Mouse (Mus musculus) embryonic facial prominence, embryonic 11.5 days (tissue): Measurements from ENCODE around the gene Neurod1. TPM values are rescaled to one million over a fixed set of nuclear protein-coding genes. Genes with fewer than 3 reads are reported as not detected.

Source experiments
- ATAC-seq: fragments of 200-750 bp; cut with Nextera tagmentation; replicated peaks from 2 replicates; pipeline ENCODE4 v1.8.0; 2017; ENCODE audit warnings: low read depth; ENCODE audit not compliant: insufficient number of reproducible peaks, low FRiP score, low TSS enrichment
- DNase-seq: peaks from one replicate; pipeline ENCODE4 v3.0.0-alpha.2; 2015; ENCODE audit warnings: low spot score
- H3K27ac ChIP-seq: fragments of 300-500 bp; sonication (generic); replicated peaks from 2 replicates; pipeline ENCODE4 v1.5.1; 2014; ENCODE audit warnings: mild to moderate bottlenecking, low read depth, low read length, control low read depth
- H3K27me3 ChIP-seq: fragments of 300-500 bp; sonication (generic); 2 replicates; pipeline ENCODE4 v1.6.1; 2014; ENCODE audit warnings: mild to moderate bottlenecking, low read length, moderate library complexity, mixed read lengths; ENCODE audit not compliant: control insufficient read depth, insufficient read depth
- H3K36me3 ChIP-seq: fragments of 300-500 bp; sonication (generic); replicated peaks from 2 replicates; pipeline ENCODE4 v1.6.1; 2014; ENCODE audit warnings: low read depth, mild to moderate bottlenecking, low read length, moderate library complexity, mixed read lengths; ENCODE audit not compliant: control insufficient read depth, insufficient read depth
- H3K4me1 ChIP-seq: fragments of 300-500 bp; sonication (generic); 2 replicates; pipeline ENCODE4 v1.6.1; 2014; ENCODE audit warnings: low read length, mixed read lengths; ENCODE audit not compliant: control insufficient read depth, insufficient read depth
- H3K4me2 ChIP-seq: fragments of 300-500 bp; sonication (generic); 2 replicates; pipeline ENCODE4 v1.6.1; 2014; ENCODE audit warnings: low read depth, mild to moderate bottlenecking, control low read depth, low read length, moderate library complexity
- H3K4me3 ChIP-seq: fragments of 300-500 bp; sonication (generic); 2 replicates; pipeline ENCODE4 v1.5.1; 2014; ENCODE audit warnings: low read depth, low read length, control low read depth
- H3K9ac ChIP-seq: fragments of 300-500 bp; sonication (generic); replicated peaks from 2 replicates; pipeline ENCODE4 v1.6.1; 2014; ENCODE audit warnings: mild to moderate bottlenecking, control low read depth, low read length
- H3K9me3 ChIP-seq: fragments of 300-500 bp; sonication (generic); replicated peaks from 2 replicates; pipeline ENCODE4 v1.6.1; 2016; ENCODE audit warnings: mild to moderate bottlenecking, low read length, inconsistent platforms, mixed read lengths; ENCODE audit not compliant: control insufficient read depth
- WGBS: fragments of 180-500 bp; shearing (Covaris S2); extraction: QIAGEN DNeasy Blood & Tissue Kit; methylation state at CpG from one replicate; pipeline ENCODE4 v1.1.7; 2014; 5-methylcytosine and 5-hydroxymethylcytosine counted together
- polyA plus RNA-seq: library from polyadenylated mRNA; unstranded; fragments of >200 nt; fragmentation: Nextera tagmentation; extraction: Ambion mirVana; gene quantifications from 2 replicates; pipeline ENCODE4 v1.2.1, GENCODE M21; 2014

Neurod1 gene
- polyA plus RNA-seq = 23.6 and 28.1 TPM in 2 replicates

DNA sequence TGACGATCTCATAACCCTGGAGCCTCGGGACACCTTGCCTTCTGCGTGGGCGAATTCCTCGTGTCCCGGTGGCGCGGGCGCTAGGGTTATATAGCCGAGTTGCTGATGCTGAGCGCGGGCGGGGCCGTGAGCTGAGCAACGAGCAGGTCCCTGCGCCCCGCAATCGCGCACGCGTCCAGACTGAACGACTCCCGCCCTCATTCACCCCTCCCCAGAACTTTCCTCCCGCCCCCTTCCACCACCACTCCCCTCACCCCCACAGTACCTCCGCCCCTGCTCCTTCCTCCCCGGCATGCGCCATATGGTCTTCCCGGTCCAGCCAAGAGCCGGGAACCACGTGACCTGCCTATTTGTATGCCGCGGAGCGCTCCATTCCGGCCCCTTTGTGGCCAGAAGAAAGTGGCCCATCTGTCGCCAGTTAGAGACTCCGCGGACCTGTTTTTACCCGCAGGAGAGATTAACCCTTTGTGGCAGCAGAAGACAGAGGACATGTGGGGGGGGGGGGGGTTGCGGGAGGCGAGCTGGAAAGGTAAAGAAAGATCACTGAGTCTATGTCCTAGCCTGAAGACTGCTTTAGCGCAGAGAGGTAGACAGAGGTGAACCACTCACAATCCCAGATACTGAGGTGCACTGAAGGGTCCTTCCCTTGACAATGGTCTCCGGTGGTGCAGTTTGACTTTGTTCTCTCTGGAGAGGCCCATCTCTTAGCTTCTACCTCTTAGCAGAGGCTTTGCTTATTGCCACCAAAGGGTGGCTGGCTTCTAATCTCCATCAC, at the start of gene Neurod1, which contains the start of gene Cerkl:
Gene Neurod1, minus strand, starts transcription at position 177 of the 775 bp plus-strand sequence.
Gene Cerkl, minus strand, starts transcription at position 211 of the 775 bp plus-strand sequence.
- peaks cover 2% of the 10 kb centered on the region; the same call in 1 of the 2 replicates for H3K4me1 ChIP-seq

DNA sequence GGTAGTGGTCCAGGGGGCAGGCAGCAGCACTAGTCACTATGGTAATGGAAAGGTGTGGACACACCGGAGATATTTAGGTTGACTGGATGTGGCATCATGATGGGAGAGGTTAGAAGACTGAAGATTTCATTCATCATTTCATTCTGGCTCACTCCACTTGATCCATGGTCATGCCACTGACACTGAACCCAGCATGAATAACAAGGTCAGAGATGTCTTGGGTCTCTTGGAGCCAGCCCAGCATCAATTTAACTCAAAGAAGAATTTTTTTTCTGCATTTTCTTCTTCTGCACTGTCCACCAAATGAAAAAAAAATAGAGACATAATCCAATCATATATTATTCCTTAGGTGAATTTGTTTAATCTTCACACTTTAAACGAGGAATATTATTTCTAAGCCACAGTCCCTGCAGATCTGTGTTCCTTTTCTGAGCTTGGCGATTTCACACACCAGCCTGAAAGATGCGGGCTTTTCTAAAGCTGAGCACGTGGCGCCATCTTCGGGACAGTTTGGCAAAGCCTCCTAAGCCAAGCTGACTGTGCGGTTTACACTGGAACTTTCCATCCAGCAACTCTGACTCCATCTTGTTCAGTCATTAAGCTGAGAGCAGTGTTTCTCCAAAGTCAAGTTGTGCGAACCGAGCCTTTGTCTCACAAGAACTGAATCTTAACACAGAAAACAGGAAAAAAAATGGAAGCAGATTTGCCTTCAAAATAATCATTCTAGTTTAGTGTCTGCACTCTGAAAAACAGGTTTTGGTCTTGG, 42.6 kb upstream of the Neurod1 start:
- ATAC-seq (peak; percentile 39; the same call in 1 of the 2 replicates), DNase-seq (peak; percentile 90)
- WGBS = 26% methylated on average over 10 of the region's 10 CpGs
- no peak overlapping the region for H3K9ac ChIP-seq
- no peaks in the 10 kb centered on the region for H3K36me3 ChIP-seq
- no peaks in the 10 kb centered on the region for H3K4me1 ChIP-seq
- no peak overlapping the region for H3K27ac ChIP-seq
- H3K4me2 ChIP-seq = no peak overlapping the region
- no peaks in the 10 kb centered on the region for H3K9me3 ChIP-seq
- H3K27me3 ChIP-seq = no peaks in the 10 kb centered on the region
- H3K4me3 ChIP-seq = no peak overlapping the region

More for the DNA sequence above, at the start of gene Neurod1, which contains the start of gene Cerkl:
- peaks cover 63% of the 10 kb centered on the region for H3K27me3 ChIP-seq
- H3K4me2 ChIP-seq = peak within 1 kb of the TSS; percentile 51
- WGBS = under 1% methylated on average over 40 of the region's 42 CpGs
- ATAC-seq (peak; percentile 84), DNase-seq (peak; percentile 79)
- no peak within 1 kb of the TSS for H3K9ac ChIP-seq
- H3K4me3 ChIP-seq = peak within 1 kb of the TSS; percentile 22
- H3K27ac ChIP-seq = no peak within 1 kb of the TSS
- H3K9me3 ChIP-seq = no peaks in the 10 kb centered on the region
- no peaks in the 10 kb centered on the region for H3K36me3 ChIP-seq

DNA sequence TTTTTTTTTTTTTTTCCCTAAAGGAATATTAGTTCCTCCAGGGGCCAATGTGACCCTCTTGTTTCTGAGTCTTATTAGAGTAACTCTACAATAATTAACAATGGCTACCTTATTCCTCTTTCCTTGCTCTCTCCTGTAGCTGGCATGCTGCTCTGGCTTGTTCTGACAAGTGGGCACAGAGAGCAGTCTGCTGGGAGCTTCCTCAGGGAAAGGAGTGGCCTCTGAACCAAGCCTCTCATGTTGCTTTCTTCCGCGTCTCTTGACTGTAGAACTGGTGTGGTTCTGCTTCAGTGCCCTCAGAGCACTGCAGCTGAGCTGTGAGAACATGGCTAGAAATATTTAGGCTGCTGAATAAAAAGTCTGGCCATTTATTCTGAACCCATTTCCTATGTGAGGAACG, 28.6 kb upstream of the Neurod1 start:
- ATAC-seq = no peak

DNA sequence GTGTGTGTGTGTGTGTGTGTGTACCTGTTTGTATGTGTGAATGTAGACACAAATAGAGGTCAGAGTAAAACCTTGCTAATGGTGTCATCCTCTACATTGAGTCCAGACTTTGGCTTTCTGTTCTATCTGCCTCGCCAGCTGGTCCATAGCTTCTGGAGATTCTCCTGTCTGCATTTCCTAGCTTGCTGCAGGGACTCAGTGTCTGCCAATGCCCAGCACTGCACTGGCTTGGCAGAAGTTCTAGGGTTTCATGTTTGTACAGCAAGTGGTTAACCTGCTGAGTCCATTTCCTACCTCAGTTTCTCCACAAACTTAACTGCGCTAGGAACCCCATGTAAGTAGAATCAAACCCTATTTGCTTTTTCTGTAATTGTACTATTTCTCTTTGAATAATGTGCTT, 26.0 kb upstream of the Neurod1 start:
- no peaks in the 10 kb centered on the region for H3K9me3 ChIP-seq
- no peak overlapping the region for H3K27ac ChIP-seq
- H3K4me3 ChIP-seq = no peak overlapping the region
- DNase-seq = no peak
- WGBS = 94% methylated on average over 2 of the region's 2 CpGs
- no peaks in the 10 kb centered on the region for H3K36me3 ChIP-seq
- H3K27me3 ChIP-seq = no peaks in the 10 kb centered on the region
- H3K9ac ChIP-seq = no peak overlapping the region
- ATAC-seq = no peak
- H3K4me1 ChIP-seq = no peaks in the 10 kb centered on the region
- no peak overlapping the region for H3K4me2 ChIP-seq

More for the DNA sequence above, 28.6 kb upstream of the Neurod1 start:
- WGBS = 50% methylated on average over 3 of the region's 3 CpGs
- no peak for DNase-seq
- Histone ChIP-seq H3K4me1 (no peaks in the 10 kb centered on the region), H3K27me3 (no peaks in the 10 kb centered on the region), H3K36me3 (no peaks in the 10 kb centered on the region), H3K4me2 (no peak overlapping the region), H3K9ac (no peak overlapping the region), H3K9me3 (no peaks in the 10 kb centered on the region), H3K4me3 (no peak overlapping the region), H3K27ac (no peak overlapping the region)

DNA sequence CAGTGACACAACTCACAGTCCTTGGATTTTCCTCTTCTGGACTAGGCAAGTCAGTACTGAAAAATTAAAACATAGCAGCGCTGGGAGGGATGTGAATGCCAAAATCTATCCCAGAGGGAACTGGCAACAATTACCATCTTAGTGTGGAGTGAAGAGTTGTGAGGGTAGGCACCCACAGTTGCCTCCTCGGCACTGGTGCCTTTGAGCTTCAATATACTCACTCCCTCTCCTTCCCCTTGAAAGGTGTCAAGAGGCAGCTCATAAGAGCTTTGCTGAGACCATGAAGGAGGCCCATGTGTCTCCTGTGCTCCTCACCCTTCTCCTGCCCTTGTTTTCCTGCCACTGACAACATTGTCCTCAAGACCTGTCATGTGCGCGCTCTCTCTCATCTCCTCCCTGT, 5.9 kb upstream of the Neurod1 start:
- Histone ChIP-seq H3K27ac (no peak overlapping the region), H3K9ac (no peak overlapping the region), H3K4me2 (no peak overlapping the region), H3K9me3 (no peaks in the 10 kb centered on the region), H3K4me1 (no peaks in the 10 kb centered on the region; the same call in 1 of the 2 replicates), H3K36me3 (no peaks in the 10 kb centered on the region), H3K4me3 (no peak overlapping the region), H3K27me3 (peaks cover 33% of the 10 kb centered on the region)
- 85% methylated on average over 4 of the region's 4 CpGs for WGBS
- DNase-seq = no peak
- ATAC-seq = no peak

DNA sequence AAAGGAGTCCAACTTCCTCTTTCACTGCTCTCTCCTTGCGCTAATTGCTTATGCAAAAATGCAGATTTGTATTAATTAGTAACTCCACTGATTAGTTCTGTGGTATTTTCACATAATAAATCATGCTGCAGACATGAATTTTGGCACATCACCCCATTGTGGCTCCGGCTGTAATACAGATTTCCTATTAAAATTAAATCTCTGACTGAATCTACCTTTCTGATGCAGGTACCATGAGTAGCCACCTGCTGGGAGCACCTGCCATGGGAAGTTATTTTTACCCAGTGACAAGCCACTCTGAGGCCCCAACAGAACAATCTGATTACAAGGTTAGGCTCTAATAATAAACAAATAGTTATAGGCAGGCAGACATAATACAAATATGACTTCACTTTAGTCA, 5.3 kb upstream of the Neurod1 start:
- peaks cover 39% of the 10 kb centered on the region for H3K27me3 ChIP-seq
- H3K27ac ChIP-seq = no peak overlapping the region
- no peaks in the 10 kb centered on the region for H3K9me3 ChIP-seq
- ATAC-seq (no peak), DNase-seq (no peak)
- no peak overlapping the region for H3K4me2 ChIP-seq
- H3K9ac ChIP-seq = no peak overlapping the region
- peaks cover 2% of the 10 kb centered on the region; the same call in 1 of the 2 replicates for H3K4me1 ChIP-seq
- WGBS = 85% methylated on average over 2 of the region's 2 CpGs
- H3K4me3 ChIP-seq = no peak overlapping the region
- H3K36me3 ChIP-seq = no peaks in the 10 kb centered on the region

DNA sequence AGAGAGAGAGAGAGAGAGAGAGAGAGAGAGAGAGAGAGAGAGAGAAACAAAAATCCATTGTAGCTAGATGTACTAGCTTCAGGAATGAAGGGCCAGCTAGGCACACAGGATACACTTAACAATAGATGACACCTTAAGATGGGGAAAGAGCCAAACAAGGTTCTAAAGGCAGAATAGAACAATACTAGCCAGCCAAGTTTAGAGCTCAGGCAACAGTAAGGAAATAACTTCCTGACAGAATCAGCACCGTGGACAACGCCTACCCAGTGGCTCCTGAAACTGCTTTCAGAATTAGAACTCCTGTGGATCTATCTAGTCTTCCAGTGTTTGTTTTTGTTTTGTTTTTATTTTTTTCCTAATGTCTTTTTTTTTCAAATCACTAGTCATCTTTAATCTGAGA, 4.0 kb upstream of the Neurod1 start:
- Histone ChIP-seq H3K4me2 (no peak overlapping the region), H3K9me3 (no peaks in the 10 kb centered on the region), H3K27ac (no peak overlapping the region), H3K4me1 (peaks cover 2% of the 10 kb centered on the region; the same call in 1 of the 2 replicates), H3K4me3 (no peak overlapping the region), H3K9ac (no peak overlapping the region), H3K27me3 (peaks cover 51% of the 10 kb centered on the region), H3K36me3 (no peaks in the 10 kb centered on the region)
- DNase-seq = peak; percentile 77
- 2% methylated on average over 2 of the region's 2 CpGs for WGBS
- ATAC-seq = no peak

DNA sequence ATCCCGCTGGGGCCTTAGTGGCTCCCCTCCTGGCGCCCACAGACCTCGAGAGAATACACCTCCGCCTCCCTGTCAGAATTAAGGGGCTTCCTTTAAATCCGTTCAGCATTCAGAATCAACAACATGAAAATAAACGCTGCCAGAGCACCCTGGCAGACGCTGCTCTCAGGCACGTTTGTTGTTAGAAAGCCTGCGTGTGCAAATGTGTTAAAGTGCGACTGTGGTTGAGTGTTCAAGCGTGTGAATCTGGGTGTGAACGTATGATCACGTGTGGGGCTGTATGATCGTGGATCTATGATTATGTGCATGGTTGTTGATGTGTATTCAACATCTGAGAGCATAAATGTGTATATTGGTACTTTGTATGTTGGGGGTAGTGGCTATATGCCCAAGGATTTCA, 3.6 kb upstream of the Neurod1 start:
- H3K4me3 ChIP-seq = no peak overlapping the region
- 7% methylated on average over 14 of the region's 14 CpGs for WGBS
- no peak overlapping the region for H3K27ac ChIP-seq
- ATAC-seq (no peak), DNase-seq (no peak)
- no peak overlapping the region for H3K4me2 ChIP-seq
- peaks cover 2% of the 10 kb centered on the region; the same call in 1 of the 2 replicates for H3K4me1 ChIP-seq
- H3K9ac ChIP-seq = no peak overlapping the region
- H3K36me3 ChIP-seq = no peaks in the 10 kb centered on the region
- H3K27me3 ChIP-seq = peaks cover 56% of the 10 kb centered on the region
- H3K9me3 ChIP-seq = no peaks in the 10 kb centered on the region
